9 mouse cellular contexts compared by ENCODE assay signal in the genomic region with DNA sequence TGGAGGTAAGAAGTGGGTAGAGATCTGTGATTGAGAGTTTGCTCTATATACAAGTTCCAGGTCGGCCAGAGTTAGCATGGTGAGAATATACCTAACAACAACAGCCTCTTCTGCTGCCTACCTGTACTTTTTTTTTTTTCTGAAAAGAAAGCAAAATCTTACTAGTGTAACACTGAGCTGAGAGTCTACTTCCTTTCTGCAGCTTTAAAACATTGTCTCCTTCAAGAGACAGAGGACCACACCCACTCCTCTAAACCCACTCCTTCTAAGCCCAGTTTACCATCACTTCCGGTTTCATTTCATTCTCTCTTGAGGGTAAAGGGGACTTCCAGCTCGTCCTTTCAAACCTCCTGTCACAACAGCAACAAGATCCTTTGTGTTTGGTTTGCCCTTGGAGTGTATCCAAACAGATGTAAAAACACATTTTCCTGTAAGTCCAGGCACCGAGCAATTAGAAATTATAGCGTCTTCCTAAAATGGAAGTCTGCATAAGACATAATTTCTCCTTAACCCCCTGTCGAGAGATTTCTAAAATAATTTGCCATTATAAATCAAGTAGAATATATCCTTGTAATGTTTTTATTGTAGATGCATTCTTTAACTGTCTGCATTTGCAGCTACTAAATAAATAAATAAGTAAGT. TPM values are rescaled to one million over a fixed set of nuclear protein-coding genes. Genes with fewer than 3 reads are reported as not detected.
DNase-seq lines count a peak whose midpoint lies in the region; ATAC-seq and TF ChIP-seq lines count a peak whose summit lies in the region.
"Had no signal": no experiment of that assay in that cellular context is flagged by ENCODE, and none has a peak within 500 bp of the region (broad histone marks: within the 10 kb centered on the region; RNA-seq: fewer than 3 reads in every experiment).

No protein-coding gene starts in this region.

- H3K4me3 ChIP-seq in liver, adult 2 months (ENCODE audit: insufficient read depth, low read depth, low read length): no peak overlapping the region
- peak overlapping the region; percentile 4; the same call in 1 of the 2 replicates for H3K4me3 ChIP-seq in liver, embryonic 12.5 days
- no peak overlapping the region; the same call in 1 of the 2 replicates for H3K4me3 ChIP-seq in stomach, embryonic 15.5 days (replicated peaks)

- no peak overlapping the region for H3K27ac ChIP-seq in liver, adult 2 months (replicated peaks; ENCODE audit: insufficient read depth, low read depth, low read length)
- H3K27ac ChIP-seq in liver, embryonic 12.5 days: no peak overlapping the region
- no peak overlapping the region for H3K27ac ChIP-seq in stomach, embryonic 15.5 days

- no peak overlapping the region for H3K9ac ChIP-seq in liver, adult 2 months (ENCODE audit: low read depth, low read length)
- peak overlapping the region; percentile 12; the same call in 1 of the 2 replicates for H3K9ac ChIP-seq in liver, embryonic 12.5 days
- no peak overlapping the region for H3K9ac ChIP-seq in stomach, embryonic 15.5 days

- no peaks in the 10 kb centered on the region for H3K9me3 ChIP-seq in liver, embryonic 12.5 days (replicated peaks)
- no peaks in the 10 kb centered on the region for H3K9me3 ChIP-seq in stomach, embryonic 15.5 days

- H3K36me3 ChIP-seq in liver, adult 2 months (ENCODE audit: control insufficient read depth, insufficient read depth, low read length): 0 out of 2 replicates have a peak, but pooled peaks cover 1% of the 10 kb centered on the region
- H3K36me3 ChIP-seq in liver, embryonic 12.5 days: peaks cover 14% of the 10 kb centered on the region
- peaks cover 8% of the 10 kb centered on the region; the same call in 1 of the 2 replicates for H3K36me3 ChIP-seq in stomach, embryonic 15.5 days

- peak; percentile 21 for DNase-seq in liver, adult 2 months (ENCODE audit: extremely low read depth, low read depth, low spot score)
- DNase-seq in liver: no peak
- peak; percentile 19 for DNase-seq in NIH3T3 (ENCODE audit: low read depth)
- no peak for DNase-seq in gastrocnemius, postnatal 4 days (ENCODE audit: low spot score in 2 of 2)
- no peak for DNase-seq in adrenal gland, postnatal 4 days (ENCODE audit: low spot score in 2 of 2)
- DNase-seq in adrenal gland, adult 2 months: no peak
- DNase-seq: heart, adult 11 months had no signal

- 65% methylated on average over 6 of the region's 6 CpGs for WGBS in liver, adult 2 months
- WGBS in liver, embryonic 12.5 days (ENCODE audit: insufficient replicate concordance): 45% methylated on average over 6 of the region's 6 CpGs
- 43% methylated on average over 6 of the region's 6 CpGs for WGBS in stomach, embryonic 15.5 days

- H3K27me3 ChIP-seq in liver, adult 2 months (ENCODE audit: control insufficient read depth, insufficient read depth, low read length): no peaks in the 10 kb centered on the region
- H3K27me3 ChIP-seq in liver, embryonic 12.5 days (replicated peaks): peaks cover 16% of the 10 kb centered on the region
- H3K27me3 ChIP-seq in stomach, embryonic 15.5 days (replicated peaks): no peaks in the 10 kb centered on the region

- H3K4me1 ChIP-seq in liver, adult 2 months (ENCODE audit: control insufficient read depth, insufficient read depth, low read length): peaks cover 5% of the 10 kb centered on the region; the same call in 1 of the 2 replicates
- H3K4me1 ChIP-seq in liver, embryonic 12.5 days: peaks cover 28% of the 10 kb centered on the region
- peaks cover 3% of the 10 kb centered on the region; the same call in 1 of the 2 replicates for H3K4me1 ChIP-seq in stomach, embryonic 15.5 days

- no peak for TF ChIP-seq CTCF in liver, adult 2 months (IDR thresholded peaks at IDR 0.05; ENCODE audit: low read depth, low read length)

- no peak for ATAC-seq in liver, embryonic 12.5 days
- no peak for ATAC-seq in stomach, embryonic 15.5 days (ENCODE audit: insufficient read depth, low FRiP score, low read depth)

- H3K79me2 ChIP-seq in liver, adult 2 months (ENCODE audit: control insufficient read depth, insufficient read depth, low read length): peaks cover 6% of the 10 kb centered on the region

- no peak for TF ChIP-seq POLR2A in liver, adult 2 months (IDR thresholded peaks at IDR 0.05; ENCODE audit: extremely low read depth, insufficient read depth, low read length)

- peak overlapping the region; percentile 28 for H3K4me2 ChIP-seq in liver, embryonic 12.5 days
- H3K4me2 ChIP-seq in stomach, embryonic 15.5 days: 0 out of 2 replicates have a peak overlapping the region, but pooled peaks have one; percentile 27

RNA-seq across cellular contexts. Expression of a gene that starts 1.5 kb away (rescaled TPM):
- 18.5 and 19.6 TPM in 2 replicates for total RNA-seq in liver, adult 2 months (2014; rRNA removed)
- polyA plus RNA-seq in liver, adult 2 months (2012; rRNA removed): 10.4 and 11.6 TPM in 2 replicates
- polyA plus RNA-seq in liver, embryonic 12.5 days (2016; fragmentation: Nextera tagmentation; extraction: Ambion mirVana): 51.0 and 59.5 TPM in 2 replicates
- 74.2 and 82.5 TPM in 2 replicates for polyA plus RNA-seq in stomach, embryonic 15.5 days (2015; fragmentation: Nextera tagmentation; extraction: Ambion mirVana)
- 10 to 100 TPM; 56.9 to 57.7 TPM for total RNA-seq in gastrocnemius, postnatal 4 days (2021)
- 10 to 100 TPM; 70.9 to 77.0 TPM for total RNA-seq in adrenal gland, postnatal 4 days (2021)
- 10 to 100 TPM; 54.0 to 54.2 TPM for total RNA-seq in adrenal gland, adult 2 months (2021)
- 6.9 and 7.2 TPM in 2 replicates for polyA plus RNA-seq in adrenal gland, adult 2 months (2012; rRNA removed)

RNA-seq across cellular contexts. Expression of a gene that starts 45.5 kb away (rescaled TPM):
- 5.3 and 6.2 TPM in 2 replicates for total RNA-seq in liver, adult 2 months (2014; rRNA removed)
- 8.0 and 9.5 TPM in 2 replicates for polyA plus RNA-seq in liver, adult 2 months (2012; rRNA removed)
- polyA plus RNA-seq in liver, embryonic 12.5 days (2016; fragmentation: Nextera tagmentation; extraction: Ambion mirVana): 12.0 and 12.5 TPM in 2 replicates
- 51.6 and 54.3 TPM in 2 replicates for polyA plus RNA-seq in stomach, embryonic 15.5 days (2015; fragmentation: Nextera tagmentation; extraction: Ambion mirVana)
- 10 to 100 TPM; 71.0 to 88.4 TPM for total RNA-seq in gastrocnemius, postnatal 4 days (2021)
- 10 to 100 TPM; 23.6 to 30.3 TPM for total RNA-seq in adrenal gland, postnatal 4 days (2021)
- 10 to 100 TPM; 19.3 to 21.5 TPM for total RNA-seq in adrenal gland, adult 2 months (2021)
- polyA plus RNA-seq in adrenal gland, adult 2 months (2012; rRNA removed): 14.4 and 20.5 TPM in 2 replicates

Comparison
In these comparisons a context has a peak if more than half of its experiments do, and no peak if none do; other contexts are left out.
1. DNase-seq: peak in liver, adult 2 months (single experiment) and NIH3T3 (single experiment); none in liver (single experiment), gastrocnemius, postnatal 4 days (0 of 2), adrenal gland, postnatal 4 days (0 of 2) and adrenal gland, adult 2 months (single experiment).